Mouse (Mus musculus) MEL (cell line): Measurements from ENCODE around the gene Kdelc2. TPM values are rescaled to one million over a fixed set of nuclear protein-coding genes. Genes with fewer than 3 reads are reported as not detected.

ENCODE experiments used
- DNase-seq: peaks from one replicate; pipeline ENCODE4 v3.0.0; 2011; ENCODE audit warnings: low read depth, low spot score
- H3K27ac ChIP-seq: 2 replicates; pipeline ENCODE4 v1.5.1; 2012; ENCODE audit warnings: low read depth, mild to moderate bottlenecking, control low read depth, low read length, moderate library complexity; ENCODE audit not compliant: control insufficient read depth
- H3K27me3 ChIP-seq, 2 experiments: fragments of 150-350 bp in 1 of 2; sonication (generic) in 1 of 2; 2 replicates each; pipeline ENCODE4 v1.6.1; 2012; ENCODE audit warnings: low read length in 2 of 2, mild to moderate bottlenecking in 2 of 2, improper control_type of control experiment in 1 of 2, moderate library complexity in 1 of 2; ENCODE audit not compliant: insufficient read depth in 2 of 2, control insufficient read depth in 1 of 2
- H3K36me3 ChIP-seq, 2 experiments: 2 replicates each; pipeline ENCODE4 v1.6.1; 2012 to 2014; ENCODE audit warnings: low read length in 2 of 2, improper control_type of control experiment in 1 of 2, inconsistent platforms in 1 of 2, mild to moderate bottlenecking in 1 of 2; ENCODE audit not compliant: insufficient read depth in 2 of 2, control insufficient read depth in 1 of 2
- H3K4me1 ChIP-seq, 2 experiments: fragments of 150-350 bp in 1 of 2; sonication (generic) in 1 of 2; 2 replicates each; pipeline ENCODE4 v1.6.1; 2012; ENCODE audit warnings: low read length in 2 of 2, improper control_type of control experiment in 1 of 2, mild to moderate bottlenecking in 1 of 2; ENCODE audit not compliant: insufficient read depth in 2 of 2, control insufficient read depth in 1 of 2
- H3K4me3 ChIP-seq, 2 experiments: fragments of 150-350 bp in 1 of 2; sonication (generic) in 1 of 2; 2 replicates each; pipeline ENCODE4 v1.5.1; 2012; ENCODE audit warnings: low read depth in 2 of 2, low read length in 2 of 2, mild to moderate bottlenecking in 2 of 2, moderate library complexity in 2 of 2, control low read depth in 1 of 2, improper control_type of control experiment in 1 of 2; ENCODE audit not compliant: control insufficient read depth in 1 of 2, insufficient read depth in 1 of 2
- H3K79me2 ChIP-seq: 2 replicates; pipeline ENCODE4 v1.6.1; 2012; ENCODE audit warnings: mild to moderate bottlenecking, low read length, moderate library complexity; ENCODE audit not compliant: control insufficient read depth, poor library complexity, insufficient read depth
- H3K9ac ChIP-seq: 2 replicates; pipeline ENCODE4 v1.6.1; 2012; ENCODE audit warnings: low read depth, mild to moderate bottlenecking, control low read depth, low read length, moderate library complexity; ENCODE audit not compliant: control insufficient read depth, poor library complexity, severe bottlenecking
- H3K9me3 ChIP-seq: fragments of 150-350 bp; sonication (generic); replicated peaks from 2 replicates; pipeline ENCODE4 v1.6.1; 2012; ENCODE audit warnings: mild to moderate bottlenecking, low read length, improper control_type of control experiment, moderate library complexity; ENCODE audit not compliant: insufficient read depth
- BHLHE40 ChIP-seq: IDR thresholded peaks from 2 replicates; pipeline ENCODE4 v1.6.1; 2012; ENCODE audit warnings: low read depth, mild to moderate bottlenecking, inconsistent platforms, low read length, improper control_type of control experiment, borderline replicate concordance
- CHD2 ChIP-seq: IDR thresholded peaks from 2 replicates; pipeline ENCODE4 v1.6.1; 2011; ENCODE audit warnings: low read length, improper control_type of control experiment
- CTCF ChIP-seq, 3 experiments: IDR thresholded peaks in 2 of 3; conservative IDR thresholded peaks in 1 of 3; 2 replicates each; pipeline ENCODE4 v1.5.1; 2011 to 2012; ENCODE audit warnings: low read length in 3 of 3, low read depth in 2 of 3, mild to moderate bottlenecking in 2 of 3, improper control_type of control experiment in 1 of 3, inconsistent platforms in 1 of 3, mixed read lengths in 1 of 3, moderate library complexity in 1 of 3; ENCODE audit not compliant: control insufficient read depth in 1 of 3, insufficient read depth in 1 of 3, poor library complexity in 1 of 3, severe bottlenecking in 1 of 3
- EP300 ChIP-seq, 2 experiments: IDR thresholded peaks; 2 replicates each; pipeline ENCODE4 v1.6.1; 2011; ENCODE audit warnings: improper control_type of control experiment in 2 of 2, low read length in 2 of 2, low read depth in 1 of 2, mild to moderate bottlenecking in 1 of 2
- MEF2A ChIP-seq: IDR thresholded peaks from 2 replicates; pipeline ENCODE4 v1.6.1; 2014; ENCODE audit warnings: low read depth, mild to moderate bottlenecking, inconsistent platforms, low read length, improper control_type of control experiment; ENCODE audit not compliant: poor library complexity, insufficient replicate concordance, severe bottlenecking; ENCODE audit errors: extremely low read depth
- MXI1 ChIP-seq: IDR thresholded peaks from 2 replicates; pipeline ENCODE4 v1.6.1; 2011; ENCODE audit warnings: mild to moderate bottlenecking, low read depth, low read length, improper control_type of control experiment
- MYB ChIP-seq: IDR thresholded peaks from 2 replicates; pipeline ENCODE4 v1.6.1; 2011; ENCODE audit warnings: mild to moderate bottlenecking, low read depth, low read length, improper control_type of control experiment
- NELFE ChIP-seq: IDR thresholded peaks from 2 replicates; pipeline ENCODE4 v1.6.1; 2011; ENCODE audit warnings: low read depth, low read length, improper control_type of control experiment
- POLR2A ChIP-seq, 2 experiments: IDR thresholded peaks; 2 replicates each; pipeline ENCODE4 v1.6.1; 2011 to 2012; ENCODE audit warnings: low read length in 2 of 2, mild to moderate bottlenecking in 2 of 2, control low read depth in 1 of 2, improper control_type of control experiment in 1 of 2, low read depth in 1 of 2, moderate library complexity in 1 of 2; ENCODE audit not compliant: control insufficient read depth in 1 of 2, insufficient read depth in 1 of 2, poor library complexity in 1 of 2
- POLR2AphosphoS5 ChIP-seq: IDR thresholded peaks from 2 replicates; pipeline ENCODE4 v1.6.1; 2012; ENCODE audit warnings: low read depth, borderline replicate concordance, mild to moderate bottlenecking, inconsistent platforms, low read length, moderate library complexity, mixed read lengths
- RAD21 ChIP-seq: IDR thresholded peaks from 2 replicates; pipeline ENCODE4 v1.6.1; 2011; ENCODE audit warnings: mild to moderate bottlenecking, low read depth, low read length, improper control_type of control experiment
- SIN3A ChIP-seq: IDR thresholded peaks from 2 replicates; pipeline ENCODE4 v1.6.1; 2012; ENCODE audit warnings: low read length, improper control_type of control experiment, inconsistent platforms
- SMC3 ChIP-seq: IDR thresholded peaks from 2 replicates; pipeline ENCODE4 v1.6.1; 2011; ENCODE audit warnings: low read depth, low read length, improper control_type of control experiment
- TAL1 ChIP-seq: IDR thresholded peaks from 2 replicates; pipeline ENCODE4 v1.6.1; 2012; ENCODE audit warnings: mild to moderate bottlenecking, inconsistent platforms, low read length, moderate library complexity, mixed read lengths
- TBP ChIP-seq: IDR thresholded peaks from 2 replicates; pipeline ENCODE4 v1.8.0; 2011; ENCODE audit warnings: low read depth, low read length, improper control_type of control experiment
- UBTF ChIP-seq: IDR thresholded peaks from 2 replicates; pipeline ENCODE4 v1.6.1; 2012; ENCODE audit warnings: low read depth, mild to moderate bottlenecking, inconsistent platforms, low read length, improper control_type of control experiment, moderate library complexity, borderline replicate concordance; ENCODE audit not compliant: insufficient read depth
- USF2 ChIP-seq, 2 experiments: IDR thresholded peaks; 2 replicates each; pipeline ENCODE4 v1.6.1; 2011 to 2012; ENCODE audit warnings: improper control_type of control experiment in 2 of 2, low read length in 2 of 2, borderline replicate concordance in 1 of 2, inconsistent platforms in 1 of 2, low read depth in 1 of 2, mild to moderate bottlenecking in 1 of 2; ENCODE audit not compliant: insufficient read depth in 1 of 2
- ZKSCAN1 ChIP-seq: IDR thresholded peaks from 2 replicates; pipeline ENCODE4 v1.6.1; 2012; ENCODE audit warnings: low read depth, mild to moderate bottlenecking, inconsistent platforms, low read length, improper control_type of control experiment, moderate library complexity
- ZMIZ1 ChIP-seq: IDR thresholded peaks from 2 replicates; pipeline ENCODE4 v1.6.1; 2012; ENCODE audit warnings: low read depth, mild to moderate bottlenecking, inconsistent platforms, low read length, improper control_type of control experiment, moderate library complexity
- polyA plus RNA-seq, 2 experiments: library from polyadenylated mRNA; stranded (reverse) in 1 of 2; unstranded in 1 of 2; fragments of >175 nt in 1 of 2; fragments of >200 nt in 1 of 2; gene quantifications; 2 replicates each; pipeline versions ENCODE4 v1.2.1 to v1.2.4; 2012; ENCODE audit warnings: low replicate concordance in 2 of 2, low read depth in 1 of 2; ENCODE audit not compliant: insufficient read length in 2 of 2, insufficient read depth in 1 of 2, missing spikeins in 1 of 2
- total RNA-seq: library from RNA; depleted of rRNA; stranded (reverse); fragments of 300-350 nt; gene quantifications from 2 replicates; pipeline ENCODE4 v1.2.3, GENCODE M21; 2012

Gene Kdelc2
- total and polyA plus RNA-seq, 3 experiments: 0.04 to 0.31 TPM; not detected in 1

DNA sequence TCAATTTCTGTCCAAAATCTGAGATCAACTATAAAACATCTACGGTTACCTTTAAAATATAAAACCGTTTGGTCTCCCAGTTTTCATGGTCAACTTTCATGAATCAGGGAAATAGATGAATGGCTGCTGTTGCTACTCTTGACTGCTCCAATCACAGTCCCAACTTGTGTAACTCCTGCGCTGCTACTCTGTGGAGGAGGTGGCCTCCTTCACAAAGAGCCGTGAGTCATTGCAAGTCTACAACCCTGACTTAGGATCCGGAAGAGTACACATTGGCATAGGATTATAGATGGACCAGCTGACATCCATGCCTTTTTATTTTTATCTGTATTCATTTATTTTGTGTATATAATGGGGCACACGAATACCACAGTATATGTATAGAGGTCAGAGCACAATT lies 31.9 kb upstream of the Kdelc2 start:
- peaks cover 0 to 3% of the 10 kb centered on the region in 2 experiments; a peak in 2 of 4 replicates for H3K27me3 ChIP-seq
- H3K4me1 ChIP-seq: no peaks in the 10 kb centered on the region
- H3K27ac ChIP-seq: no peak overlapping the region
- no peaks in the 10 kb centered on the region for H3K9me3 ChIP-seq
- TF ChIP-seq SMC3: no peak
- no peak for TF ChIP-seq CTCF (IDR thresholded peaks at IDR 0.05 in 2 of 3, conservative IDR thresholded peaks at IDR 0.05 in 1 of 3; ENCODE audit: control insufficient read depth in 1 of 3, insufficient read depth in 1 of 3, low read depth in 2 of 3, low read length in 3 of 3, poor library complexity in 1 of 3, severe bottlenecking in 1 of 3)
- TF ChIP-seq RAD21: no peak
- no peak for TF ChIP-seq BHLHE40
- no peak for TF ChIP-seq CHD2
- TF ChIP-seq ZKSCAN1: no peak
- TF ChIP-seq MXI1: no peak
- no peak for TF ChIP-seq TAL1
- TF ChIP-seq EP300 (IDR thresholded peaks at IDR 0.05; ENCODE audit: low read depth in 1 of 2, low read length in 2 of 2): no peak
- TF ChIP-seq MYB: no peak
- no peak for TF ChIP-seq MEF2A
- no peak for TF ChIP-seq USF2 (IDR thresholded peaks at IDR 0.05; ENCODE audit: borderline replicate concordance in 1 of 2, insufficient read depth in 1 of 2, low read depth in 1 of 2, low read length in 2 of 2)
- no peak for TF ChIP-seq SIN3A
- no peak for TF ChIP-seq TBP
- no peak overlapping the region for H3K9ac ChIP-seq
- no peaks in the 10 kb centered on the region for H3K36me3 ChIP-seq
- H3K79me2 ChIP-seq: no peaks in the 10 kb centered on the region
- DNase-seq: no peak
- H3K4me3 ChIP-seq: no peak overlapping the region

GRCm38 (mm10) chr9:53353161-53353560 lies 30.7 kb upstream of the Kdelc2 start:
- TF ChIP-seq USF2 (IDR thresholded peaks at IDR 0.05; ENCODE audit: borderline replicate concordance in 1 of 2, insufficient read depth in 1 of 2, low read depth in 1 of 2, low read length in 2 of 2) (no peak), ZKSCAN1 (no peak), UBTF (no peak), POLR2A (IDR thresholded peaks at IDR 0.05; ENCODE audit: control insufficient read depth in 1 of 2, insufficient read depth in 1 of 2, low read depth in 1 of 2, low read length in 2 of 2, poor library complexity in 1 of 2) (no peak), POLR2AphosphoS5 (no peak), NELFE (no peak), CTCF (IDR thresholded peaks at IDR 0.05 in 2 of 3, conservative IDR thresholded peaks at IDR 0.05 in 1 of 3; ENCODE audit: control insufficient read depth in 1 of 3, insufficient read depth in 1 of 3, low read depth in 2 of 3, low read length in 3 of 3, poor library complexity in 1 of 3, severe bottlenecking in 1 of 3) (no peak), ZMIZ1 (no peak)
- Histone ChIP-seq H3K27ac (no peak overlapping the region), H3K79me2 (no peaks in the 10 kb centered on the region), H3K9ac (no peak overlapping the region), H3K9me3 (no peaks in the 10 kb centered on the region), H3K27me3 (peaks cover 0 to 3% of the 10 kb centered on the region in 2 experiments; a peak in 1 of 4 replicates), H3K4me3 (no peak overlapping the region), H3K36me3 (no peaks in the 10 kb centered on the region), H3K4me1 (no peaks in the 10 kb centered on the region)
- DNase-seq: no peak
